Mouse (Mus musculus) kidney, embryonic 14.5 days (tissue): ENCODE data around the gene Sergef. TPM values are rescaled to one million over a fixed set of nuclear protein-coding genes. Genes with fewer than 3 reads are reported as not detected.
"Not testable (repeated sequence)": the region's sequence is repeated elsewhere in the genome, so short reads cannot be mapped to it uniquely, and the experiment has no call there.

Source experiments
- ATAC-seq: fragments of 200-750 bp; cut with Nextera tagmentation; 2 replicates; pipeline ENCODE4 v1.8.0; 2017; ENCODE audit warnings: moderate number of reproducible peaks, mild to moderate bottlenecking, moderate TSS enrichment, moderate library complexity; ENCODE audit not compliant: low FRiP score, low TSS enrichment
- H3K27ac ChIP-seq: fragments of 300-500 bp; sonication (generic); 2 replicates; pipeline ENCODE4 v1.5.1; 2014; ENCODE audit warnings: low read depth, mild to moderate bottlenecking, low read length, moderate library complexity, mixed read lengths
- H3K27me3 ChIP-seq: fragments of 300-500 bp; sonication (generic); 2 replicates; pipeline ENCODE4 v1.6.1; 2014; ENCODE audit warnings: mild to moderate bottlenecking, low read length; ENCODE audit not compliant: control insufficient read depth, insufficient read depth
- H3K36me3 ChIP-seq: fragments of 300-500 bp; sonication (generic); 2 replicates; pipeline ENCODE4 v1.6.1; 2014; ENCODE audit warnings: low read length, mixed read lengths; ENCODE audit not compliant: control insufficient read depth, insufficient read depth
- H3K4me1 ChIP-seq: fragments of 300-500 bp; sonication (generic); 2 replicates; pipeline ENCODE4 v1.6.1; 2014; ENCODE audit warnings: low read length, mixed read lengths; ENCODE audit not compliant: control insufficient read depth, insufficient read depth
- H3K4me2 ChIP-seq: fragments of 300-500 bp; sonication (generic); replicated peaks from 2 replicates; pipeline ENCODE4 v1.6.1; 2014; ENCODE audit warnings: low read depth, mild to moderate bottlenecking, low read length
- H3K4me3 ChIP-seq: fragments of 300-500 bp; sonication (generic); 2 replicates; pipeline ENCODE4 v1.5.1; 2014; ENCODE audit warnings: mild to moderate bottlenecking, low read length
- H3K9ac ChIP-seq: fragments of 300-500 bp; sonication (generic); 2 replicates; pipeline ENCODE4 v1.6.1; 2014; ENCODE audit warnings: low read depth, mild to moderate bottlenecking, low read length, moderate library complexity
- H3K9me3 ChIP-seq: fragments of 300-500 bp; sonication (generic); 2 replicates; pipeline ENCODE4 v1.6.1; 2016; ENCODE audit warnings: low read length; ENCODE audit not compliant: control insufficient read depth
- WGBS: fragments of 180-500 bp; shearing (Covaris S2); extraction: QIAGEN DNeasy Blood & Tissue Kit; methylation state at CpG from one replicate; pipeline ENCODE4 v1.1.7; 2014; 5-methylcytosine and 5-hydroxymethylcytosine counted together
- polyA plus RNA-seq: library from polyadenylated mRNA; unstranded; fragments of >200 nt; fragmentation: Nextera tagmentation; extraction: Ambion mirVana; gene quantifications from 2 replicates; pipeline ENCODE4 v1.2.1, GENCODE M21; 2014

The Sergef gene
- polyA plus RNA-seq, 1 experiment from 2014 or later, result 15.7 TPM

- no peaks in the 10 kb centered on the region for H3K4me1 ChIP-seq
- no peak overlapping the region for H3K27ac ChIP-seq
- WGBS, result 72% methylated on average over 15 of the region's 15 CpGs
- no peak overlapping the region for H3K4me2 ChIP-seq
- no peaks in the 10 kb centered on the region for H3K36me3 ChIP-seq
- no peak for ATAC-seq
- no peak overlapping the region for H3K4me3 ChIP-seq
- H3K9ac ChIP-seq, result no peak overlapping the region
- H3K9me3 ChIP-seq, result no peaks in the 10 kb centered on the region
- no peaks in the 10 kb centered on the region for H3K27me3 ChIP-seq
Measured at GRCm38 (mm10) chr7:46572803-46573594, 66.6 kb downstream of the Sergef start.

GRCm38 (mm10) chr7:46569509-46569908, 70.1 kb downstream of the Sergef start:
- not testable (repeated sequence) for H3K9ac ChIP-seq, H3K9me3 ChIP-seq, H3K4me1 ChIP-seq, H3K36me3 ChIP-seq, H3K4me2 ChIP-seq, H3K4me3 ChIP-seq, H3K27me3 ChIP-seq, ATAC-seq, H3K27ac ChIP-seq
- WGBS, result 75% methylated on average over 9 of the region's 9 CpGs

- Histone ChIP-seq H3K27ac (no peak overlapping the region), H3K36me3 (no peaks in the 10 kb centered on the region), H3K4me2 (no peak overlapping the region), H3K9me3 (peaks cover 7% of the 10 kb centered on the region; the same call in 1 of the 2 replicates), H3K4me3 (no peak overlapping the region), H3K27me3 (no peaks in the 10 kb centered on the region), H3K9ac (no peak overlapping the region), H3K4me1 (no peaks in the 10 kb centered on the region)
- no peak for ATAC-seq
- 90% methylated on average over 8 of the region's 8 CpGs for WGBS
Measured at GRCm38 (mm10) chr7:46566318-46567007, 73.1 kb downstream of the Sergef start.

- no peak overlapping the region for H3K9ac ChIP-seq
- H3K36me3 ChIP-seq, result no peaks in the 10 kb centered on the region
- no peak overlapping the region for H3K4me2 ChIP-seq
- peaks cover 7% of the 10 kb centered on the region; the same call in 1 of the 2 replicates for H3K9me3 ChIP-seq
- no peaks in the 10 kb centered on the region for H3K27me3 ChIP-seq
- ATAC-seq, result no peak
- H3K4me3 ChIP-seq, result no peak overlapping the region
- no peak overlapping the region for H3K27ac ChIP-seq
- H3K4me1 ChIP-seq, result no peaks in the 10 kb centered on the region
- WGBS, result 99% methylated on average over 7 of the region's 7 CpGs
Measured at GRCm38 (mm10) chr7:46565374-46565773, 74.2 kb downstream of the Sergef start.

GRCm38 (mm10) chr7:46563801-46564200, 75.8 kb downstream of the Sergef start:
- no peaks in the 10 kb centered on the region for H3K36me3 ChIP-seq
- no peaks in the 10 kb centered on the region for H3K4me1 ChIP-seq
- H3K4me2 ChIP-seq, result no peak overlapping the region
- no peak for ATAC-seq
- no peak overlapping the region for H3K4me3 ChIP-seq
- H3K27ac ChIP-seq, result no peak overlapping the region
- no peak overlapping the region for H3K9ac ChIP-seq
- H3K9me3 ChIP-seq, result peaks cover 7% of the 10 kb centered on the region; the same call in 1 of the 2 replicates
- no peaks in the 10 kb centered on the region for H3K27me3 ChIP-seq

- ATAC-seq, result no peak
- no peaks in the 10 kb centered on the region for H3K36me3 ChIP-seq
- H3K9me3 ChIP-seq, result no peaks in the 10 kb centered on the region; the same call in 1 of the 2 replicates
- H3K27me3 ChIP-seq, result no peaks in the 10 kb centered on the region
- H3K4me1 ChIP-seq, result no peaks in the 10 kb centered on the region
- no peak overlapping the region for H3K27ac ChIP-seq
- no peak overlapping the region for H3K9ac ChIP-seq
- H3K4me3 ChIP-seq, result no peak overlapping the region
- no peak overlapping the region for H3K4me2 ChIP-seq
- WGBS, result 87% methylated on average over 2 of the region's 2 CpGs
Measured at GRCm38 (mm10) chr7:46560061-46560460, 79.5 kb downstream of the Sergef start.

- Histone ChIP-seq H3K36me3 (no peaks in the 10 kb centered on the region), H3K4me3 (no peak overlapping the region), H3K4me2 (no peak overlapping the region), H3K4me1 (no peaks in the 10 kb centered on the region), H3K9ac (no peak overlapping the region), H3K27ac (no peak overlapping the region), H3K27me3 (no peaks in the 10 kb centered on the region), H3K9me3 (no peaks in the 10 kb centered on the region)
- WGBS, result 91% methylated on average over 6 of the region's 6 CpGs
- ATAC-seq, result no peak
Measured at GRCm38 (mm10) chr7:46559643-46560042, 80.0 kb downstream of the Sergef start.

- no peak for ATAC-seq
- Histone ChIP-seq H3K27me3 (no peaks in the 10 kb centered on the region), H3K9me3 (no peaks in the 10 kb centered on the region), H3K4me1 (no peaks in the 10 kb centered on the region), H3K4me3 (no peak overlapping the region), H3K4me2 (no peak overlapping the region), H3K36me3 (no peaks in the 10 kb centered on the region), H3K9ac (no peak overlapping the region), H3K27ac (no peak overlapping the region)
- 84% methylated on average over 5 of the region's 5 CpGs for WGBS
Measured at GRCm38 (mm10) chr7:46559006-46559405, 80.6 kb downstream of the Sergef start.

- H3K9ac ChIP-seq, result no peak overlapping the region
- H3K4me1 ChIP-seq, result no peaks in the 10 kb centered on the region
- no peak overlapping the region for H3K4me2 ChIP-seq
- no peak for ATAC-seq
- H3K9me3 ChIP-seq, result no peaks in the 10 kb centered on the region
- no peak overlapping the region for H3K4me3 ChIP-seq
- no peaks in the 10 kb centered on the region for H3K36me3 ChIP-seq
- no peaks in the 10 kb centered on the region for H3K27me3 ChIP-seq
- WGBS, result 80% methylated on average over 4 of the region's 4 CpGs
- no peak overlapping the region for H3K27ac ChIP-seq
Measured at GRCm38 (mm10) chr7:46557996-46558395, 81.6 kb downstream of the Sergef start.
